Mouse (Mus musculus) myocyte (in vitro differentiated cells): Measurements from ENCODE around the gene Ccser1. TPM values are rescaled to one million over a fixed set of nuclear protein-coding genes. Genes with fewer than 3 reads are reported as not detected.

Source experiments
- H3K27me3 ChIP-seq: one replicate; pipeline ENCODE4 v1.6.1; 2011; ENCODE audit not compliant: control insufficient read depth, insufficient read depth, insufficient read length
- H3K36me3 ChIP-seq: one replicate; pipeline ENCODE4 v1.6.1; 2011; ENCODE audit not compliant: control insufficient read depth, insufficient read depth
- H3K4me2 ChIP-seq: one replicate; pipeline ENCODE4 v1.6.1; 2011; ENCODE audit warnings: low read depth, control low read depth
- H3K4me3 ChIP-seq: one replicate; pipeline ENCODE4 v1.5.1; 2011; ENCODE audit warnings: mild to moderate bottlenecking, control low read depth, moderate library complexity
- H3K79me2 ChIP-seq: one replicate; pipeline ENCODE4 v1.6.1; 2011; ENCODE audit not compliant: control insufficient read depth, insufficient read depth
- H3ac ChIP-seq: one replicate; pipeline ENCODE4 v1.6.1; 2011; ENCODE audit not compliant: control insufficient read depth, insufficient read length
- CEBPB ChIP-seq: IDR thresholded peaks from 2 replicates; pipeline ENCODE4 v1.6.1; 2011; ENCODE audit warnings: mild to moderate bottlenecking, moderate library complexity; ENCODE audit not compliant: poor library complexity, insufficient read depth, severe bottlenecking
- E2F4 ChIP-seq: IDR thresholded peaks from one replicate; pipeline ENCODE4 v1.6.1; 2011; ENCODE audit warnings: mild to moderate bottlenecking, control low read depth, moderate library complexity; ENCODE audit not compliant: insufficient read depth
- MAX ChIP-seq: IDR thresholded peaks from one replicate; pipeline ENCODE4 v1.6.1; 2011; ENCODE audit warnings: low read depth, mild to moderate bottlenecking, control low read depth
- MYOD1 ChIP-seq, 3 experiments: IDR thresholded peaks; one replicate each; pipeline ENCODE4 v1.6.1; 2011; ENCODE audit warnings: control low read depth in 2 of 3, low read depth in 2 of 3, mild to moderate bottlenecking in 2 of 3, moderate library complexity in 1 of 3; ENCODE audit not compliant: insufficient read length in 2 of 3, control insufficient read depth in 1 of 3
- MYOG ChIP-seq, 3 experiments: IDR thresholded peaks; one replicate each; pipeline ENCODE4 v1.6.1; 2011; ENCODE audit warnings: control low read depth in 2 of 3, low read depth in 2 of 3, mild to moderate bottlenecking in 2 of 3; ENCODE audit not compliant: insufficient read length in 2 of 3, control insufficient read depth in 1 of 3, insufficient read depth in 1 of 3
- POLR2A ChIP-seq: IDR thresholded peaks from one replicate; pipeline ENCODE4 v1.6.1; 2011; ENCODE audit warnings: low read depth, mild to moderate bottlenecking, control low read depth, moderate library complexity; ENCODE audit not compliant: insufficient read length
- POLR2AphosphoS2 ChIP-seq: IDR thresholded peaks from one replicate; pipeline ENCODE4 v1.6.1; 2011; ENCODE audit warnings: low read depth, control low read depth; ENCODE audit not compliant: insufficient read length
- REST ChIP-seq: IDR thresholded peaks from one replicate; pipeline ENCODE4 v1.6.1; 2011; ENCODE audit warnings: mild to moderate bottlenecking, control low read depth, moderate library complexity; ENCODE audit not compliant: insufficient read depth, insufficient read length
- SRF ChIP-seq: IDR thresholded peaks from one replicate; pipeline ENCODE4 v1.6.1; 2011; ENCODE audit warnings: low read depth; ENCODE audit not compliant: control insufficient read depth, insufficient read length
- TCF12 ChIP-seq: IDR thresholded peaks from one replicate; pipeline ENCODE4 v1.6.1; 2011; ENCODE audit warnings: mild to moderate bottlenecking, control low read depth; ENCODE audit not compliant: poor library complexity, insufficient read depth, severe bottlenecking
- TCF3 ChIP-seq: IDR thresholded peaks from one replicate; pipeline ENCODE4 v1.6.1; 2011; ENCODE audit warnings: low read depth, control low read depth; ENCODE audit not compliant: insufficient read length
- USF1 ChIP-seq: IDR thresholded peaks from one replicate; pipeline ENCODE4 v1.6.1; 2011; ENCODE audit warnings: low read depth, mild to moderate bottlenecking, control low read depth, moderate library complexity
- polyA plus RNA-seq: library from polyadenylated mRNA; unstranded; fragments of >200 nt; fragmentation: generic; extraction: Trizol; gene quantifications from one replicate; pipeline ENCODE4 v1.2.1, GENCODE M21; 2012; ENCODE audit warnings: missing spikeins

Gene Ccser1
- polyA plus RNA-seq, 1 experiment = 0.52 TPM

DNA sequence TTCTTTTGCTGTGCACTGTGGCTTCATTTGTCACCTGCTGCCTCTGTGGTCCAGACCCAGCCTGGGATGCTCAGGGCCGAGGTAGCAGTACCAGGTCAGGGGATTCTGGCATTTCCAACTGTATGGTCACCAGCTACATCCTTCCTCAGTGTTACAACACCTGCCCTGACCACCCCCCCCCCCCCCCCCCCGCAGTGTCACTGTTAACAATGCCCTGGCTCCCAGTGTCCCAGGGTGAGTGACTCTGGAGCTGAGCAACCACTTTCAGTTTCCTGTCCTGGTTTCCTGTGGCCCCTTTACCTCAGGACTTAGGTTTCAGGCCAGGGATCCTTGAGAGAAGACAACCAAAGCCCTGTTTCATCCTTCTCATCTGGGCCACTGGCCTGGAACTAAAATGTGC lies 90.9 kb downstream of the Ccser1 start:
- no peak for TF ChIP-seq MAX
- no peak for TF ChIP-seq TCF12
- Histone ChIP-seq H3ac (no peak overlapping the region), H3K4me3 (no peak overlapping the region)

DNA sequence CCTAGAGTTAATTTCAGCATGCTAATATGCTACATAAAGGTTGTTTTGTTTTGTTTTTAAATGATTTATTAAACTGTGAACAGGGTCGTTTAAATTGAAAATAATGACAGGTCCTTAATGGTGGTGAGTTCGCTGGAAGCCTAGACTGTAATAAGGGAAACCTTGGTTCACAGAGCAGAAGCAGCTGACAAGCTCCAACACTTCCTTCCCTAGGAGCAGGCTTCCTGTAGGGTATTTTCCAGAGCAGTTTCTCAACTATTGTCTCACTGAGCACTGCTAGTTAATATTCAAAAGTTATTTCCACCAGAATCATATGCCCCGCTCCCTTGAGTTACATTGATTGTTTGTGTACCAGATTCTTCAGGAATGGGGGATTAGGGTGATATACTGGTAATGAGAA lies 93.3 kb downstream of the Ccser1 start:
- H3K36me3 ChIP-seq = no peaks in the 10 kb centered on the region
- H3K79me2 ChIP-seq = no peaks in the 10 kb centered on the region
- H3ac ChIP-seq = no peak overlapping the region
- H3K4me3 ChIP-seq = no peak overlapping the region
- H3K27me3 ChIP-seq = no peaks in the 10 kb centered on the region
- TF ChIP-seq MYOD1 (IDR thresholded peaks at IDR 0.05; ENCODE audit: control insufficient read depth in 1 of 3, insufficient read length in 2 of 3, low read depth in 2 of 3) (no peak), MAX (no peak), MYOG (IDR thresholded peaks at IDR 0.05; ENCODE audit: control insufficient read depth in 1 of 3, insufficient read depth in 1 of 3, insufficient read length in 2 of 3, low read depth in 2 of 3) (no peak), TCF12 (no peak), POLR2AphosphoS2 (no peak), USF1 (no peak), E2F4 (no peak), TCF3 (no peak), REST (no peak), SRF (no peak), CEBPB (no peak), POLR2A (no peak)
- H3K4me2 ChIP-seq = no peak overlapping the region

More for the DNA sequence above, 90.9 kb downstream of the Ccser1 start:
- no peaks in the 10 kb centered on the region for H3K36me3 ChIP-seq
- no peaks in the 10 kb centered on the region for H3K79me2 ChIP-seq
- H3K4me2 ChIP-seq = no peak overlapping the region
- no peaks in the 10 kb centered on the region for H3K27me3 ChIP-seq

DNA sequence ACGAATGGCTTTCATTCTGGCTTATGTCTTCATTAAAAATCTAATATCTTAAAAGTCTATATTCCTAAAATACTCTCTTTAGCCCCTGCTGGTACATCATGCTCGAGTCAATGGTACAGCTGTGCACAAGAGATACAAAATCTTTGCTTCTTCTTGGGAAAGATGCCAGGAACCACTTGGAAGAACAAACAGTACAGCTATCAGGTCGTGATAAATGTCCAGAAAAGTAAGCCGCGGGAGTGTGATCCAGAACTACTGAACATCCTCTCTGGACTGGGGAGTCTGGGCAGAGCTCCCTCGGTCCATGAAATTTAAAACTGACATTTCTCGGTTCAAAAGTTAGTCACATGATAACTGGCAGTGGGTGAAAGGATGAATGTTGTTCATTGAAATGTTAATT lies 99.4 kb downstream of the Ccser1 start:
- Histone ChIP-seq H3K4me3 (no peak overlapping the region), H3K36me3 (no peaks in the 10 kb centered on the region), H3K4me2 (no peak overlapping the region), H3K27me3 (no peaks in the 10 kb centered on the region), H3ac (no peak overlapping the region), H3K79me2 (no peaks in the 10 kb centered on the region)
- TF ChIP-seq TCF3 = no peak
- TF ChIP-seq SRF = no peak

DNA sequence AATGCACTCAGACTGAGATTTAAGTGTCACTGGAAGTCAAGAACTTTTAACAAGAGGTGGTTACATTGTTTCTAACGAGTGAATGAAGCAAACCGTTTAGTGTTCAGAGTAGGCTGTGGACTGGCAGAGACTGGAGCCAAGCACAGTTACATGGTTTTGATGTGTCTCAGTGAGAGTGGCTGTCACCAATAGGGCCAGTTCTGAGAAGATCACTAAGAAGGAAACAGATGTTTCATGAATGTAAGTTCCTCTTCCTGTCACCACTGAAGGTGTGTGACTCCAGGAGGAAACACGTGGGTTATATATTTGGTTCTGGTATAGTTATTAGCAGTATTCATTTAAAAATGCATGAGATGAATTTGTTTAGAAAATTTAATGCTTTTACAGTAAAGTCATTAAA lies 112.8 kb downstream of the Ccser1 start:
- no peaks in the 10 kb centered on the region for H3K79me2 ChIP-seq
- H3ac ChIP-seq = no peak overlapping the region
- no peak overlapping the region for H3K4me2 ChIP-seq
- no peak overlapping the region for H3K4me3 ChIP-seq
- TF ChIP-seq MAX (no peak), TCF3 (no peak), USF1 (no peak), CEBPB (no peak), E2F4 (no peak)
- H3K36me3 ChIP-seq = no peaks in the 10 kb centered on the region
- H3K27me3 ChIP-seq = no peaks in the 10 kb centered on the region

DNA sequence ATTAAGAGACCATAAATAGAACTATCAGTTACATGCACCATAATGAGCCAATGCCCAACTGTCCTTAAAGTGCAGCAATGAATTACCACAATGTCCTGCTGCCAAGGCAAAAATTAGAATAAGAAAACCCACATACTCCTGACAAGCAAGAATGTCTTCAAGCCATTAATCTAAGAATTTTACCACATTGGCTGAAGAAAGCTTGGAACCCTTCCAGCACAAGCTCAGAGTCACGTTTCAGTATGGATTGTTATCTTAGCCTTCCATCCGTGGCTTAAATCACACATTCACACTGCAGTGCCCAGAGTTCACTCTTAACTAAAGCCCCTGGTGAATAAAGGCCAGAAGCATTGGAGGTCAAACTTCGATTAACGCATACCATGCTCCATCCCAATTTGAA lies 115.4 kb downstream of the Ccser1 start:
- Histone ChIP-seq H3K4me2 (peak overlapping the region; percentile 6), H3K4me3 (no peak overlapping the region), H3K36me3 (no peaks in the 10 kb centered on the region), H3K27me3 (no peaks in the 10 kb centered on the region), H3ac (no peak overlapping the region), H3K79me2 (no peaks in the 10 kb centered on the region)
- no peak for TF ChIP-seq MAX
- no peak for TF ChIP-seq SRF
- TF ChIP-seq TCF12 = no peak
- TF ChIP-seq E2F4 = no peak
- TF ChIP-seq MYOG (IDR thresholded peaks at IDR 0.05; ENCODE audit: control insufficient read depth in 1 of 3, insufficient read depth in 1 of 3, insufficient read length in 2 of 3, low read depth in 2 of 3) = no peak
- no peak for TF ChIP-seq POLR2A
- TF ChIP-seq POLR2AphosphoS2 = no peak
- no peak for TF ChIP-seq USF1
- TF ChIP-seq MYOD1 (IDR thresholded peaks at IDR 0.05; ENCODE audit: control insufficient read depth in 1 of 3, insufficient read length in 2 of 3, low read depth in 2 of 3) = no peak
- no peak for TF ChIP-seq TCF3
- TF ChIP-seq CEBPB = no peak
- no peak for TF ChIP-seq REST
